Mouse (Mus musculus) left cerebral cortex, postnatal 4 days (tissue): ENCODE results near the gene AC161166.1. TPM values are rescaled to one million over a fixed set of nuclear protein-coding genes. Genes with fewer than 3 reads are reported as not detected.
A peak's percentile ranks its signal among the peaks of the same experiment; 100 is the strongest.
"Not testable (repeated sequence)": the region's sequence is repeated elsewhere in the genome, so short reads cannot be mapped to it uniquely, and the experiment has no call there.

Experiments used
- DNase-seq: peaks from one replicate; pipeline ENCODE4 v3.0.0-alpha.2; 2022
- intact Hi-C: fragments of 180-260 bp; cut with DNase I; formaldehyde crosslinking; loops from one replicate; pipeline ENCODE4 v1.15.1; 2025
- total RNA-seq, 2 experiments: library from RNA; stranded (reverse); gene quantifications; 2 replicates each; pipeline ENCODE4 v1.2.3; 2021

Gene AC161166.1
- total RNA-seq, 2 experiments from 2014 or later: not detected

- intact Hi-C loops: no loop called here
- no peak for DNase-seq
Observed at GRCm38 (mm10) chr7:24488303-24488702, 24.0 kb downstream of the AC161166.1 start.

- DNase-seq: no peak
- intact Hi-C loops: no loop called here
Observed at GRCm38 (mm10) chr7:24487403-24487802, 24.9 kb downstream of the AC161166.1 start.

GRCm38 (mm10) chr7:24486654-24487130 lies 25.6 kb downstream of the AC161166.1 start:
- intact Hi-C loops: no loop called here
- DNase-seq: no peak

- intact Hi-C loops: no loop called here
- DNase-seq: no peak
Observed at GRCm38 (mm10) chr7:24485481-24485880, 26.8 kb downstream of the AC161166.1 start.

DNA sequence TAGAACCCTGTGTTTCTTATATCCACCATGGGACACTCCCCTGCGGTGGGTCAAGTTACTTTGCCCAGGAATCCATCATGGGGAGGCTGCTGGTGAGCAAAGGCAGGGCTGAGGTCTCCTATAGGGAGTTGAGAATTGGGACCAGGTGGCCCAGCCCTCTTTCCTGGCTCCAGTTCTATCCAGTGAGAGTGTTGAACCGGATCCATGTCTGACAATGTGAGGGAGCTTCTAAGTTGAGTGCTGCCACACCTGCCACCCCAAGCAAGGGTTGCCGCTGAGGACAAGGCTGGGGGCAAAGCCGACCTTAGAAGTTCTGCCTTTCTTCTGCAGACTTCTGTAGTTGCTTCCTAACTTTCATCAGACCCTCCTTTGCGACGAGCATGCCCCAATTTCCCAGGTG lies 29.0 kb downstream of the AC161166.1 start:
- DNase-seq, intact Hi-C loops: not testable (repeated sequence)

DNA sequence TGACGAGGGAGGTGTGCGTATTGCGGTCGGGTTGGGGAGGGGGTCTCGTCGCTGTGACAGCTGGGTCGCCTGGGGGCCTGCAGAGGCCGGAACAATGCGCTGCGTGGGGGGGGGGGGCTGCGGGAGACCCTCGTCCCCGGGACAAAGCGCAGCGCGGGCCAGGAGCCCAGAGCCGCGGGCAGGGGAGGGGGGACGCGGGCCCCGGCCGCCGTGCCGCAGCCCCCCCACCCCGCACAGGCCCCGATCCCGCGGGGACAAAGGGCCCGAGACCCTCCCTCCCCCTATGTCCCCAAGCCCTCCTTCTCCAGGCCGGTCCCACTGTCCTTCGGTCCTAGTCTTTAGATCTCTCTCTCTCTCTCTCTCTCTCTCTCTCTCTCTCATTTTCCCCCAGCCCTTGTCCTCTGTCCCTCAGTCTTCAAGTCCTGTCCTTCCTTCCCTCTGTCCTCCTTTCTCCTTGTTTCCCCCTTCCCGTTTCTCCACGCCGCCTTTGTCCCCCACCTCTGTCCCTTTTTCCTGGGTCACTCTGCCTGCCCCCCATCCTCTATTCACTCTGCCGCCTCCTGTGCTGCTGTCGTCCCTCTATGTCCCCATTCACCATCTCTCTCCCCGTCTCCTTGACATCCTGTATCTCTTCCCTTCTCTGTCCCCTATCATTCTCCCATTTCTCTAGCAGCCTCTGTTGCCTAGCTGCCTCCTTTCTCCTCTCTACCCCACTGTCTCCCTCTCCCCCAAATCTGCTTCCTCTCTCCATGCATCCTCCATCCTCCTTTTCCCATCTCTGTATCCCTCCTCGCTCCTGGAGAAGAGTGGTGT lies 29.8 kb downstream of the AC161166.1 start:
- DNase-seq: no peak
- intact Hi-C loops: no loop called here

DNA sequence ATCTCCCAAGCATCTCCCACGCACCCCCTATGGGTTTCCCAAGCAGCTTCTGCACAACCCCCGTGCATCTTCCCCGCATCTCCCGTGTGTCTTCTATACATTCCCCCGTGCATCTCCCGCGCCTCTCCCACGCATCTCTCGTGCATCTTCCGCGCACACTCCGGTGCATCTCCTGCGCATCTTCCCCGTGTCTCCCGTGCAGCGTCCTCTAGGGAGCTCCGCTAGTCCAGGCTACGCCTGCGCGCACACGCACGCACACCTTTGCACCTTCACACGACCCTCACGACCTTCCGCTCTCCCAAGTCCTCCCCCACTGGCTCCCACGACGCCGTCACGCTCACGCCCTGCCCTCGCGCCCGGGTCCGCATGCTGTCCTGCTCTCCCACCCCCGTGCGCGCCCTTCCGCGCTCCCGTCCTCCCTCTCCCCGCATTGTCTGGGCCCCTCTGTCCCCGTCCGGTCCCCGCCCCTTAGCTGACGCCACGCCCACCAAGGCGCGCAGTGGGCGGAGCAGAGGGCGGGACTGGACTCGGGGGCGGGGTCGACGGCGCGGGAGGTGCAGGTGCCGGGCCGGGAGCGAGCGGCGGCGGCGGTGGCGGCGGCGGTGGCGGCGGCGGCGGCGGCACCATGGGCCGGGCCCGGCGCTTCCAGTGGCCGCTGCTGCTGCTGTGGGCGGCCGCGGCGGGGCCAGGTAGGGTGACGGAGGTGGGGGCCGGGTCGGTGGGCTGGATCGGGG lies 30.6 kb downstream of the AC161166.1 start, which contains the start of gene Cadm4:
Gene Cadm4 (plus strand): TSS at position 550 of the 734 bp plus-strand sequence.
- intact Hi-C loops: no loop called here
- peak; percentile 94 for DNase-seq

- intact Hi-C loops: no loop called here
- DNase-seq: no peak
Observed at GRCm38 (mm10) chr7:24480986-24481473, 31.2 kb downstream of the AC161166.1 start.

DNA sequence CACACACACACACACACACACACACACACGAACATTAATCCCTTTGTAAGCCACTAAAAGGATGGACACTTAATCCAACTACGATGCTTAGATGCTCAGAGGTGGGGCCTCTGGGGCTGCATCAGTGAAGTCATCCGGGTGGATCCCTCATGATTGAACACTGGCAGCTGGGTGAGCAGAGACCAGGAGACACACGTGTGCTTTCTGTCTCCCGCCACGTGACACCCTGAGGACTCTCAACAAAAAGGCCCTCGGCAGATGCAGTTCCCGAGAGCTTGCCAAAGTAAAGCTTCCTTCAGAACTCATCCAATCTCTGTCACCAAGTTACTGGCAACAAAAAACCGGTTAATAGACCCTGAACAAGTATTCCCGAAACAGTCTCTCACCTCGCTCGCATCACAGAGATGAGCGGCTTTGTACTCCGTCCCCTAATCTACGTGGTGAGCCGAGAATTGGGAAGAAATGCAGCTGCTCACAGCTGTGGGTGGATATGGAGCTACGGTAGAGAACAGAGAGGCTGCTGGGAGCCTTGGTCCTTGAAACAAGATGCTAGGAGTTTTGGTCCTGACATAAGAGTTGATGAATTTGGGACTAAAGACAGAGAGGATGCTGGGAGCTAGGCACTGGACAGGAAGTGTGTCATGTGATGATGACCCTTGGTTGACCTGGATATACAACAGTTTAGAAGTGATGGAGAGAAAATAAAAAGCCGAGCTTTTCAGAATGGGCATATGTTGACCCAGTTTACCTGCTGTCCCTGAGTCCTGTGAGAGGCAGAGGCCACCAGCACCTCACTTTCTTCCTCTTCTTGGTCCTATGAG lies 31.9 kb downstream of the AC161166.1 start:
- DNase-seq: no peak
- intact Hi-C loops: no loop called here

- intact Hi-C loops: no loop called here
- no peak for DNase-seq
Observed at GRCm38 (mm10) chr7:24479685-24480084, 32.6 kb downstream of the AC161166.1 start.

- intact Hi-C loops: no loop called here
- no peak for DNase-seq
Observed at GRCm38 (mm10) chr7:24478911-24479310, 33.3 kb downstream of the AC161166.1 start.

DNA sequence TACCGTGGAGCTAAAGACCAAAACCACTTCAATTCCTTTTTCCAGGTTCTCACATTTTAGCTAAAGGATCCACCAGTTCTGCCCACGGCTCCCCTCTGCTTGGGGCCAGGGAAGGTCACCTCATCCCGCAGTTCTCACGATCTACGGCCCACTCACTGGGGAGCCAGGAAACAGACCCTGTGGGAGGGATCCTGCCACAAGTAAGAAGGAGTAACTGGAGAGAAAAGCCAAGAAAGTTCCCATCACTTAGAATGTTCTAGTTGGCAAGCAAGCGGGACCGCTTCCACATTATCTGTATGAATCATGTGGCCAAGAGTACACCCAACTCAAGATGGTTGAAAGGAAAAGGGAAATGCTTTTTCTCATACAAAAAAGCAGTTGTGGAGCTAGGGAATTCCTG lies 35.4 kb downstream of the AC161166.1 start:
- intact Hi-C loops: no loop called here
- no peak for DNase-seq

- no peak for DNase-seq
- intact Hi-C loops: no loop called here
Observed at GRCm38 (mm10) chr7:24476338-24476737, 35.9 kb downstream of the AC161166.1 start.

GRCm38 (mm10) chr7:24474811-24475506 lies 37.3 kb downstream of the AC161166.1 start:
- peak; percentile 63 for DNase-seq
- intact Hi-C loops: no loop called here

GRCm38 (mm10) chr7:24473913-24474529 lies 38.2 kb downstream of the AC161166.1 start:
- intact Hi-C loops: no loop called here

GRCm38 (mm10) chr7:24472937-24473336 lies 39.3 kb downstream of the AC161166.1 start:
- no peak for DNase-seq
- intact Hi-C loops: no loop called here

More at GRCm38 (mm10) chr7:24473913-24474529, 38.2 kb downstream of the AC161166.1 start:
- DNase-seq: peak; percentile 73

GRCm38 (mm10) chr7:24472442-24472841 lies 39.8 kb downstream of the AC161166.1 start:
- intact Hi-C loops: no loop called here
- DNase-seq: no peak

GRCm38 (mm10) chr7:24470356-24470755 lies 41.9 kb downstream of the AC161166.1 start:
- intact Hi-C loops: no loop called here
- DNase-seq: no peak

DNA sequence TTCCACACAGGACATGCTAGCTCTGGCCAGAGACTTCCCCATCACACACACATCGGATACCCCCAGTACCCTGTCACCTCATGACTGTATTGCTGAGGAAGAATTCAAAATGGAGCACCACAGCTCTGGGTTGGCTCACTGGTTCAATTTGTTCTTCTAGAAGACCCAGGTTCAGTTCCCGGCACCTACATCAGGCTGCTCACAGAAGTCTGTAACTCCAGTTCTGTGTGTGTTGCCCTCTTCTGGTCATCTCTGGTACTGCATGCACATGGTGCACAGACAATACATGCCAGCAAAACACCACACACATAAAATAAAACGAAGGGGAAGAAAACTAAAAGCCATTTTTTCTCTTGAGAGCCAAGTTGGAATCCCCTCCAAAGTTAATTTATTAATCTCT lies 43.1 kb downstream of the AC161166.1 start:
- intact Hi-C loops: no loop called here
- no peak for DNase-seq

DNA sequence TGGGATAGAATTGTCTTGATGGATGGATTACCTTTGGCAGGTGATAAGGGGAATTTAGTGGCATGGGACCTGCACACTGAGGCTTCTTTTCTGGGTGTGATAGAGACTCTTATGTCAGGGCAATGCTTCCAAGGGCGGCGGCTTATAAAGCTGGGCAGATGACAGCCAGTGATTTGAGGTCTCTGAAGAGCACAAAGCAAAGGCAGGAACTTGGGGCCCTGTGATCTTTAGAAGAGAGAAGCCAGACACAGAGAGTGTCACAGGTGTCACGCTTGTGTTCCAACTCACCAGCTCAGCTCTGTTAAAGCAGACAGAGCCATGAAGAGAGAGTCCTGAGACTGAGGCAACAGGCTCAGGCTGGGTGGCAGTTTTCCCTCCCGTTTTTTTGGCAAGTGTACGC lies 44.4 kb downstream of the AC161166.1 start:
- intact Hi-C loops: no loop called here
- no peak for DNase-seq
